Mouse (Mus musculus): ENCODE data around the gene Hif1an.

Gene Hif1an

DNA sequence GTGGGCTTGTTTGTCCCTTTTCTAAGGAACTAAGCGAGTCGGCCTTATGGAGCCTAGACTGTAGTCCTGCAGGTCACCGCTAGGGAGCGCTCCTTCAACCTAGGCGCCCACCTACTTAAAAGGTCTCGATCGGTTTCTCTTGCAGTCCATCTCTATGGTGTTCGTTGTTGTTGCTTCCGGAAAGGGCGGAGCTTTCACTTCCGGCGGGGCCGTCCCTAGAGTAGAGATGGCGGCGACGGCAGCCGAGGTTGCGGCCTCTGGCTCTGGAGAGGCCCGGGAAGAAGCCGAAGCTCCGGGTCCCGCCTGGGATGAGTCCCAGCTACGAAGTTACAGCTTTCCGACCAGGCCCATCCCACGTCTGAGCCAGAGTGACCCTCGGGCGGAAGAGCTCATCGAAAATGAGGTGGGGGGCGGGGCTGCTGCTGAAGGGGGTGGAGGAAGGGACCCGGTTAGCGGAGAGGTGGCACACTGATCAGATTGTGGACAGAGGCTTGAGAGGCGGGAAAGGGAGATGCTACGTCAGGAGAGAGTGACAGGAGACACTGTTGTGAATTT, at the start of gene Hif1an:
Hif1an (plus strand) TSS at position 199 of the 555 bp plus-strand sequence.
- DNase-seq (ENCODE audit: low spot score), result peak; percentile 99

DNA sequence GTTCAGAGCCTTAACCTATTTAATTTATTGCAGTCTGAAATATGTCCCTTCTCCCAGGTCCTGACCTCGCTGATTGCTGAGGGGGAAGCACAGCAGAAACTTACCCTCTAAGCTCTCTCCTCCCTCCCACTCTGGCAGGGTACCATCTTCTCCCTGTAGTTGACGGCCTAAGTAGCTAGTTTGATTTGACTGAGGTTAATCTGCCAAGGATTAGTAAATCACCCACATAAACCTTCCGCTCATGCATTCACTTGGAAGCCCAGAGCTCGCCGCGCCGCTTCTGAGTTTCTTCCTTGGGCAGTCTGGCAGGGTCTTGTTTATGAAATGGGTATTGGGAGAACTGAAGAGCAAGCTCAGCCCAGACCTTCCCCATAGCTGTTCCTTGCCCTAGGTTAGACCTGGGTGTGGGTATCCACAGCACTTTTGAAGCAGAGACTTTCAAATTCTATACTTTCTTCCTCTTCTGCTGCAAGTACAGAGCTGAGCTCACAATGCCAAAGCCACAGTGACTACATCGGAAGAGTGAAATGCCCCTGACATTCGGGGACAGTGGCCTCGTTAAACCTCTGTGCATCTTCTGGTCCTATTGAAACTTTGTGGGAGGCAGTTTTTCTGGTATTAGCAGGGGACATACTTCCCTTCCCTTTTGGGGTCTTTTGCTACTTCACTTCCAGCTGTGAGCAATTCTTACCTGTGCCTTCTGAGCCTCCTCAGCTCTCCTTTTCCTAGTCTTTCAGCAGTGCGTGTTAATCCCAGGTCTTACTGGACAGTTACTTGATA, 49.4 kb upstream of the Hif1an start:
- DNase-seq (ENCODE audit: low spot score), result peak; percentile 49

DNA sequence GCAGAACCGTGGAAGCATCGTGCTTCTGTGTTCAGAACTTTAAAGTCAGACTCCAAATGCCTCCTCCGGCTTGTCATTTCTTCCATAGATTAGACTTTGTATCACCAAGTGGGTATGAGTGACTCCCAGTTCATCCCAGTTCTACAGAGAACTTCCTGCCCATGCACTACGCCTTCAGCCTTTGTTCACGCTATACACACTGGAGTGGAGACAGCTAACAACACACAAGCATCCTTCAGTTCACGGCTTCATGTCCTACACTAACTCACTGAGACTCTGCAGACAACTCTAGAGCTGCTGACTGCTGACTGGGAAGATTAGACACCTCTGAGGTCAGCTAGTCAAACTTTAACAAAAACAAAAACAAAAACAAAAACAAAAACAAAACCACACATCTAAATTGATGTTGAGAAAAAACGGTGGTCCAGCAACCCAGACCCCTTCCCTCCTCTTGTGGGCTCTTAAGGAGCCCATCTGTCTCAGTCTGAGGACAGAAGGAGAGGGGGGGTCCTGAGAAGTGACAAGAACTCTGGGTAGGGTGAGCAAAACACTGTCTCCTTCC, 48.6 kb upstream of the Hif1an start:
- no peak for DNase-seq (ENCODE audit: low spot score)

DNA sequence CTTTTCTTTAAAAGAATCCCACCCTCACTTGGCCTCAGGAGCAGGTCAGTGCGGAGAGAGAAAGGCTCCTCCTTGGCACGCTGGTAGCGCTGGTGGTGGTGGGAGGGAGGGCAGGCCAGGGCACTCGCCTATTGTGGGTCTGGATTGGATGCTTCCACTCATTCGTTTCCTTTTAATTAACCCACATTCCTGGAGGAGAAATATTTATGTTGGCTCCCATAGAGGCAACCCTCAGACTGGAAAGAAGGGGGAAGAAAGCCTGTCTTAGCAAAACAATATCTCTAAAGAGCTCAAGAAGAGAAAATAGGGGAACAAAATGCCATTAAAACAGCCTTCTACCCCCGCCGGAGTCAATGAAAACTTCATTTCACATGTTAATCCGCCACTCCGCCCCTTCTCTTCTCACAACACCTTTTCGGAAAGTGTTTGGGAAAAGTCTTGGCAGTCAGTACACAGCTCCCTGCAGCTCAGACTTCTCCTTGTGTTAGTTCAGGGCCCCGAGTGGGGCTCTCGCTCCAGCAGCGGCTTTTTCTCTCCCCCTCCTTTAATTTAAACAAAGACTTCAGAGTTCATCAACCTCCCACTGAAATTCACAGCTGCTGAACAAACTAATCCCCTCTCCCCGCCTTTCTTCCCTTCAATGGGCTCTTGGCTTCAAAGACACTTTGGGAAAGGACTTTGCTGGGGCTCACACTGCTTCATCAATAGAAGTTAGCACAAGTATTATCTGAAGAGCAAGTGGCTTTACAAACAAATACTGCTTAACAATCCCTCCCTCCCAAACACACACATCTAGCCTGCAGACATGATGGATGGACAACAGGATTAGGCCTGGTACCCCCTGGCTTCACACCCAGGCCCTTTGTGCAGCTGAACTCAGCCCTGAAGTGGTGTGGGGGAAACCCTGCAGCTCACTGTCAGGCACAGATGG, 47.9 kb upstream of the Hif1an start:
- peak; percentile 62 for DNase-seq (ENCODE audit: low spot score)

DNA sequence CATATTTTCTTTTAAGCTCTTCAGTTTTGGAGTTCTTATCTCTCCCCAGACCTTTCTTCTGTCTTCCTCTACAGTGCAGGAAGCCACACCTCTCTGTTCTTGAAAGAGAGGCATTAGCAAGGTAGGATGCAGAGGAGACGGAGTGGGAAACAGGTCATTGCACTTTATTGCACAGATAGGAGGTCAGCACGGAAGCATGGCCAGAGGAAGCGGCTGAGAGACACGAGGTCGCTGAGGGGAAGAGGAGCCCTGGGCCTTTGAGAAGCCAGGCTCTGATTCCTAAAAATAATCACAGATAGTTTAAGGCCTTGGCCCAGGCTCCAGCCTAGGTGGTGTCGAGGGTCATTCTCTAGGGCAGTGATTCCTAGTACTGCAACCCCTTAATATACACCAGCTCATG, 46.9 kb upstream of the Hif1an start:
- DNase-seq (ENCODE audit: low spot score), result no peak

DNA sequence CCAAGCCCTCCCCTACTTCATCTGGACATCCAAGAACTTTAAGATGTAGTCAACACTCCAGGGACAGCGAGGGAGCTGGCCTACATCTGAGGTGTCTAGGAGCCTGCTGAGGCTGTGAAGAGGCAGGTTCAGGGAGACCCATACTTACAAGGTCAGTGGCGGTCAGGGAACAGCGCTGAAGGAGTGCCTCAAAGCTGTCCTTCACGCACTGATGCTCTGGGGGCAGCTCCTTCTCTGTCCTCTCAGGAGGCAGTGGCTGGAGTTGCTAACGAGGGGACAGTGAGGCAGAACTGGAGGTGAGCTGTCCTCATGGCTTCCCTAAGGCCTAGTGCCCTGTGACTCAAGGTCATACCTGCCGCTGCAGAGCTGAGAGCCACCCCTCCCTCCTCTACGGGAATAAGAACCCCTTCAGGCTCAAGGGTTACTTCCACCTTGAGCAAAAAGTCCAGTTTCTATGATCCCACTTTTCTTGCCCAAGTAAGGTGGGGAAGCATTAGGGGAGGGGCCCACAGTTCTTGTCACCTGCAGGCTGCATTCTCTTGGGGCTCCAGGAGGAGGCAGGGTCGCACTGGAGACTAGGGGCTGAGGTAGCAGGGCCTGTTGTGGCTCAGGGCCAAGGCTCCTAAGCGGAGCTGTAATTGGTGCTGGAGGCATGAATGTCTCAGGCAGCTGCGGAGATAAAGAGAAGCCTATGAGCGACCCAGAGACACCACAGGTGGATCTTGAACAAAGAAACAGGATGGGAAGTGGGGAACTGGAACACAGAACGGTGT, 44.5 kb upstream of the Hif1an start:
- peak; percentile 52 for DNase-seq (ENCODE audit: low spot score)

DNA sequence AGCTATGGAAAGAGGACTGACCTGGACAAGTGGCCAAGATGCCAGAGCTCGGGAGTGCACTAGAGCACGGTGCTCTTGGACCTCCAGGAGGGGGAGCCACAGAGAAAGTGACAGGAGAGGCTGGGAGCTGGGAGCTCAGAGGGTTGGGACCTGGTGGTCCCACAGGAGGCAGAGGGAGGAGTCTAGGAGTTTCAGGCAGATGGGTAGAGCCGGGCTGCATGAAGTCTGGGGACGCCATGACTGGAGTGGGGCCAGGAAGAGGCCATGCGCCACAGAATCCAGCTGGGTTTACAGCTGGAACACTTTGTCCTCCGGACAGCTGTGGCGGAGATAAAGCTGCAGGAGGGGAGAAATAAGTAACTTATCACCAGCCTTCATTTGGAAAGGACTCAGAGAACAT, 43.5 kb upstream of the Hif1an start:
- peak; percentile 63 for DNase-seq (ENCODE audit: low spot score)

DNA sequence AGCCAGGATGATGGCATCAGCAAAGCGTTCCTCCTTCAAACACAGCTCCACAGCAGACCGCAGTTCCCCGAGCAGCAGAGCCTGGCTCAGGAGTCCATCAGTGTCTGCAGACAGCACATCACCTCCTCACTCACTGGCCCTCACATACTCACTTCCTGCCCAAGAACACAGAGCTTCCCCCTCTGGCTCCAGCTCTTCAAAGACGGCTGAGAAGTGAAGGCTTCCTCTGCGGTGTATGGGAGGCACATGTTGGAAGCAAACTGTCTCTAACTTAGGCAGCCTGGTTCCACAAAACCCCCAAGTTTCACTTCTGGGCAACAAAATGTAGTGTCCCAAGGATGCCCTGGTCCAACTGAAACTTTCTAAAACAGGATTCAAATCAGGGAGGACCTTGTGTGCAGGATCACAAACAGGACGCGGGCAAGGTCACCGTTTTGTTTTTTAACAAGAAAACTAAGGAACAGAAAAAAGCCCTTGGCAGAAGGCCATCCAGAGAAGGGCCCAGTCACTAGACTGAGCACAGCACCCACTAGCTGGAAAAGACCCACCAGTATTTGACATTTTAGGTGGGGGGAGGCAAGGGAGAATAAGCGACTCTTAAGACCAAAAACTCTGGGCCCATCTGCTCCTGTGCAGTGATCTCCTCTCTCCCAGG, 37.0 kb upstream of the Hif1an start:
- DNase-seq (ENCODE audit: low spot score), result no peak

DNA sequence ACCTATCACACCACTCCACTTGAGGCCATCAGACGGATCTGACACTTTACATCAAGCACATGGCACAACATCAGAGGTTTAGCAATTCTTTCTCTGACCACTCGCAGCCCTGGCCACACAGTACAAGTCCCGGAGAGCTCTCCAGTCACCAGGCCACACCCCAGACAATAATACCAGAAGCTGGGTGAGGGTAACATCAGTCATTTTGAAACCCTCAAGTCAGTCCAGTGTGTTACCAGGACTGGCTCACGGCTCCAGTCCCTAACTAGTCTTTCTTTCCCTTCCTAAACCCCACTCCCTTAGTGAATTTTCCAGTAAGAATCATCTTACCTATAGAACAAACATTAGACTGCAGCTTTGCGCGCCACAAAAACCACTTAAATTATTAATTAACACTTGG, 32.6 kb upstream of the Hif1an start:
- DNase-seq (ENCODE audit: low spot score), result no peak

DNA sequence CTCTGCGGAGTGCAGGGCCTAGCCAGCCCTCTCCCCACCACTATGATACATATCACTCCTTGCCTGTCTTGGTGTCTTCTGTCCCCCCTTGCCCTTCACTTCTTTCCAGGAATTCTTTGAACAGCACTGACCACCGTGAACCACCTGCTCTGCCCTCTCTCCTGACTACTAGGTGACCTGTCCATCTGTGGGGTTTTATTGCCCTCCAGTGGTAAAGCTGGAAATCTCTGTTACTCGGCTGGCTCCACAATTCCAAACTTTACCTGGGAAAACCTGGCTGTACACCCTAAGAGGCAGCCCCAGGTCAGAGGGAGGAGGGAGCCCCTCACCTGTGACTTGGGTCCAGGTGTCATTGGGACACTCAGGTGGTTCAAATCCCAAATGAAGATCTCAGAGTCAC, 27.3 kb upstream of the Hif1an start:
- DNase-seq (ENCODE audit: low spot score), result peak; percentile 72

DNA sequence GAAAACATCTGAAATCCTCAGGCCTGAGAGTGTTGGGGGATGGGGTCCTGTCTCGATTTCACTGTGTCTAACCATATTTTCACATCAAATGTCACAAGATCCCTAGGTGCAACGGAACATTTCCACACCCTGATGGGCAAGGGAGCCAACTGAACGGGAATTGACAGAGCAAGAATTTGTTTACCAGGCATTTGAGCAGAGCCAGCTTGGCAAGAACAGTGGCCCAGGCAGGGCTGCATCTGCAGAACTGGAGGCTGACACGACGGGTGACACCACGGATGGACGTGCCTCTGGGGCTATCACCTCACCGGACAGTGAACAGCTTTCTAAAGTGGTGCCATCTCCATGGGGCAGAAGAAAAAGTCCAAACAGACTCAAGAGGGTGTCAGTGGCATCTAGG, 25.2 kb upstream of the Hif1an start:
- DNase-seq (ENCODE audit: low spot score), result no peak

DNA sequence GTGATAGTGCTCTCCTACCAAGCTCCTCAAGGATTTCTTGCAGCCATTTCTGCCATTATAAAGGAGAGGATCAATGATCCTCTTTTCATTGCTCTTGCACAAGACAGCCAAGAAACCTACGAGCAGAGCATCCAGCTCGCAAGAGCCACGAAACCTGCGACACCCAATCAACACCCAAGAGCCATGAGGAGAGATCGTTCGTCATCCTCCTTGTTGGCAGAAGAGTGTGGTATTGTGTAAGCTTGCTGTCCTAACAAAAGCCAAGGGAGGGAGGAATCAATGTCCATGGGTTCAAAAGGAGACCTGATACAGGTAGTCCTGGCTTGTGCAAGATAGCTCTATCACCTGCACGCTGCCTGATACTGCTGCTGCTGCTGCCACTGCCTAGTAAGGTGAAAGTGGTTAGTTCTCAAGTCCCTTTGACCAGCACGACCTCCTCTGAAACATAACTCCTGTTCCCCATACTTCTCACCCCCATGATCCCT, 19.9 kb upstream of the Hif1an start:
- no peak for DNase-seq (ENCODE audit: low spot score)

DNA sequence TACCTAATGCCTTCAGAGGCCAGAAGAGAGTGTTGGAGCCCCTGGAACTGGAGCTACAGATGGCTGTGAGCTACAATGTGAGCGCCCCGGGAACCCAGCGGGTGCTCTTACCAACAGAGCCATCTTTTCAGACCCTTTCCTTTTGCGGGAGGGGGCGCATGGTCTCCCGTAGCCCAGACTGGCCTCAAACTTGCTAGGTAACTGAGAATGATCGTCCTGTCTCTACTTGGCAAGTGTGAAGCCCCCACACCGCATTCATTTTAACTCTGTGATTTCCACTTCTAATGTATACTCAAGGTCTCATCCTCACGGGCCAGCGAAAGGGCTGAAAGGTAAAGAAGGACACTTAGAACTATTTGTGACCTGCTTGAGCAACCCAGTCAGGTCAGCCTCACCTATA, 18.3 kb upstream of the Hif1an start:
- DNase-seq (ENCODE audit: low spot score), result no peak

DNA sequence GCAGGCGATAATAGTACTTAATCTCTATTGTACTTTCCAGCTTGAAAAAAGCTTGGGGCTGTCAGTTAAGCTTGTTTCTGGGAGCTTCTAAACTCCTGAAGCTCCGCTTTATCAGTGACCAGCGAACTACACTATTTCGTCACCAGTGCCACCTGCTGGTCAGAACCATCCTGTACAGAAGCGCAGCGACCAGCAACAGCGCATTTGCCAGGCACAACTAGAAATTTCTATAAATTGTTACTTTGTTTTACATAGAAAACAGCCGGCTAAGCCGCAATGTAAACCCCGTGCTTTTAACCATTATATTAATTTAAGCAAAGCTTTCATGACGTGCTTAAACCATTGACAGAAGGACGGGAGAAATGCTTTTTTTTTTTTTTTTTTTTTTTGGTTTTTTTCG, 17.9 kb upstream of the Hif1an start:
- peak; percentile 95 for DNase-seq (ENCODE audit: low spot score)

DNA sequence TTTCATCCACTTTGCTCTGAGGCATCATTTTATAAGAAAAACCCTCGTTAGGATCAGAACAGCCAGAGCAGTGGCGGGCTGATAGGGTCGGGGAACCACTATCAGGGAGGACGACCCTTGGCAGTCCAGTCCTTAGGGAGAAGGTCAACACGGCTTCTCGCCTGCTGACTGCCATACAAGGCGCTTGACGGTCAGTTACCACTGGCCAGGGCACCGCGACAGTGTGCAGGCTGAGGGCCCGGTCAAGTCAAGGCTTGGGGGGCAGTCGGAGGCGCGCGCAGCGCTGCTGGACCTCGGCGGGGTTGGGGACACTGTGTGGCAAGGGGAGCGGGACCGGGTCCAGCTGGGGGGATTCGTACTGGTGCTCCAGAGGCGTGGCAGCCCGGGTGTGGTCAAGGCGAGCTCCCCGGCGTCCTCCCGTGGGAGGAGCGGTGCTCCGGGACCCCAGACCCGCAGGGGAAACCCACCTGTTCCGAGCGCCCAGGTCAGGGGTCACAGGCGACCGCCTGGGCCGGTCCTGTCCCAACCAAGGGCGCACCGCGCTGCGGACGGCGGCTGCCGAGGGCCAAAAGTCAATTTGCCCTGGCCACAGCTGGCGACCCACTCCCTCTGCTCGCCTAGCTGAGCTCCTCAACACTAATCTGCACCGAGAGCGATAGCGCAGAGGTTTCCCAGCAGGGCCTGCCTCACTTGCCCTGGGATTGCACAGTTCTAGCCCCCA, 17.2 kb upstream of the Hif1an start, which contains the start of gene Sec31b:
Sec31b (minus strand) TSS at position 544 of the 721 bp plus-strand sequence.
- peak; percentile 58 for DNase-seq (ENCODE audit: low spot score)

DNA sequence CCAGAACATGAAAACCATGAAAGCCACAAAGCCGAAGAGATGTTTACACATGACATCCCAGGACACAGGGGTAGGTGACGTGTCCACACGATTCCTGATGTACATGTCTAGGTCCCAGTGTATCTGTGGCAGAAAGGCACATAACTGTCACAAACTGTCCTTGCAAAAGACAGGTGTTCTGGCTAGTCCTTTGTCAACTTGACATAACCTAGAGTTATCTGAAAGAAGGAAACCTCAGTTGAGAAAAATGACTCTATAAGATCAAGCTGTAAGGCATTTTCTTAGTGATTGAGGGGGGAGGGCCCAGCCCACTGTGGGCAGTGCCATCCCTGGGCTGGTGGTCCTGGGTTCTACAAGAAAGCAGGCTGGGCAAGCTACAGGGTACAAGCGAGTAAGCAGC, 9.9 kb upstream of the Hif1an start, which contains the start of gene Gm20538:
Gm20538 (minus strand) TSS at position 101 of the 400 bp plus-strand sequence.
- DNase-seq (ENCODE audit: low spot score), result no peak

DNA sequence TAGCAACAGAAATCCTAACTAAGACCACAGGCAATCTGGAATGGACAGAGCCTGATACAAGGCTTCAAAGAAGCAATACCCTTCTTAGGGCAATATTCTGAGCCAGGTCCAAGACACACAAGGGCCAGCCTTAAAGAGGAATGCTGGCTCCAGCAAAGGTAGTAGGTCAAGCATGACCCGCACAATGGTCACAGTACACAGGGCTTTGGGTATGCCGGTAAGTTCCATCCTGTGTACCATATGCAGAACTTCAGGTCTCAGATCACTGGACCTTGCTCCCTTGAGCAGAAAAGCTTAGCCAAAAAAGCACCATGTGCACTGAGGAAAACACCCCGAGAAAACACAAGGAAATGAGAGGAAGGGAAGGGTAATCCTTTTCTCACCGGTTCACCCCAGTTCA, 9.4 kb upstream of the Hif1an start:
- DNase-seq (ENCODE audit: low spot score), result no peak

DNA sequence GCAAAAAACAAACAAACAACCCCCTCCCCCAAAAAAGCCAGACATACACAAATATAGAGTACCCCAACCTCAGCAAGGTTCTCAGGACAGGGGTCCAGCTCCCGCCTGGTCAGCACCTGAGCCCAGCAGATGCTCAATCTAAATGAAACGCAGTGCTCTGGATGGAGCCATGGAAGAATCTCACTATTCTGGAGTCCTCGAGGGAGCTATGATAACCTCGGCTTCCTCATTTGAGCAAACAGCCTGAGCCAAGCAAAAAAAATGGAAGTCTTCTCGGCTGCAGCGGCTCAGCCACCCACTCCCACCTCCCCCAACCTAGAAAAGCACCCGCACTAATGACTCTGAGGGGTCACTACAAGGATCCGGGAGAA, 8.2 kb upstream of the Hif1an start:
- DNase-seq (ENCODE audit: low spot score), result no peak

DNA sequence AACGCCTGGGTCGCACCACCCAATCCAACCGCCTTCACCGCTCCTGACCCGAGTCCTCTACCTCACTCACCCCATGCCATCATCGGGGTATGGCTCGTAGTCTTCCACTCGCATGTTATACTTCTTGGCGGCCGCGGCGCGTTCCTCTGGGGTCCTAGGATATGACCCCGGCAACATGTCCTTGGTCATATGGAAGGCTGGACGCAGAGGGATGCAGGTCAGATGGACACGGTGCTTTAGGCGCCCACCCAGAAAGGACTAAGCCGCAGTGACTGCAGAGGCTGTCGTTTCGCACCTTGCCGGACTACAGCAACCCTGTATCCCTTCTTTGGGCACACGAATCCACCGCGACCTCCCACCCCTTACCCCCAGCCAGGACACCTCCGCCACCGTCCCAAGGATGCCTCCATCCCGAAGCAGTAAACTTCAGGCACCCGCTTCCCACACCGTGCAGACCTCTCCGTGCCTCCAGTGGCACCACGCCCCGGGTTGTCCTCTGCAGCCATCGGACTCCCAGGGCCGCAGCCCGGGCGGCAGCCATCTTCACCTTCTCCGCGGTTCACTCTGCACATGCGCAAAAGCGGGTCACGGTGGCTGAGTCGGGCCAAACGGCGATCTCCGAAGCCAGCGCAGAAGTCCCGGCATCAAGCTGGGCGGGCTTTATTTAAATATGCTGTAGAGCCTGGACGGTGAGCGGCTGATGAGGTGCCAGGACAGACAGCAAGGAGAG, 7.6 kb upstream of the Hif1an start, which contains the start of gene Ndufb8:
Ndufb8 (minus strand) TSS at position 580 of the 730 bp plus-strand sequence.
- peak; percentile 94 for DNase-seq (ENCODE audit: low spot score)
